Mouse (Mus musculus): ENCODE data around the gene Ddit4.

The Ddit4 gene

DNA sequence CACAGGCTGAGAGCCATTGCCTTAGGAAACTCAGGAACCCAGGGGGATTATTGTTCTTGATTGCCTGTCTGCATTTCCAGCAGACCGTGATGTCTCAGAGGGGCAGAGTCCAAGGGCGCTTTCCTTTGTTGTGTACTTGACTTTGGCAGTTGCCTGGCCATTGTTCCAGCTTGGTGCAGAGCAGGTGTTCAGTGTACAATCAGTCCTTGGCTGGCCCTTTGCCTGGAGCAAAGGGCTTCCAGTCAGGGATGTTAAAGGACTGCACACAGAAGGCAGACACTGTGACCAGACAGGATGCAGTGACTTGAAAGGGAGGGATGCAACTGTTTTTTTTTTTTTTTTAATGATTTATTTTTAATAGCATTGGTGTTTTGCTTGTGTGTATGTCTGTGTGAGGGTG is 20.9 kb upstream of the Ddit4 start:
- DNase-seq (ENCODE audit: low spot score in 2 of 2), result no peak

DNA sequence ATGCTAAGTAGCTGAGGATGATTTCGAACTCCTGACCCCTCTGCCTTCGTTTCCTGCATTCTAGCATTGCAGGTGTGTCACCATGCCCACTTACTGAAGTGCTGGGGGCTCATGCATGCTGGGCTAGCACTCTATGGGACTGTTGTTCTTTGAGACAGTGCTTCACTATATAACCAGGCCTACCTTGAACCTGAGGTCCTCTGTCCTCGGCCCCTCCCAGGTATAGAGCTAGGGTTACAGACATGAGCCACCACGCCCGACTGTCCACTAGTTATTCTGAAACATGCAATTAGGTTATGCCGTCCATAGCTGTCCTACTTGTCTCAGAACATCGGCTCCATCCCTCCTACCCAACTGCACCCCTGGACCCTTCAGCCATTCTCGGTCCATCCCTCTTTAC is 20.2 kb upstream of the Ddit4 start:
- no peak for DNase-seq (ENCODE audit: low spot score in 2 of 2)

DNA sequence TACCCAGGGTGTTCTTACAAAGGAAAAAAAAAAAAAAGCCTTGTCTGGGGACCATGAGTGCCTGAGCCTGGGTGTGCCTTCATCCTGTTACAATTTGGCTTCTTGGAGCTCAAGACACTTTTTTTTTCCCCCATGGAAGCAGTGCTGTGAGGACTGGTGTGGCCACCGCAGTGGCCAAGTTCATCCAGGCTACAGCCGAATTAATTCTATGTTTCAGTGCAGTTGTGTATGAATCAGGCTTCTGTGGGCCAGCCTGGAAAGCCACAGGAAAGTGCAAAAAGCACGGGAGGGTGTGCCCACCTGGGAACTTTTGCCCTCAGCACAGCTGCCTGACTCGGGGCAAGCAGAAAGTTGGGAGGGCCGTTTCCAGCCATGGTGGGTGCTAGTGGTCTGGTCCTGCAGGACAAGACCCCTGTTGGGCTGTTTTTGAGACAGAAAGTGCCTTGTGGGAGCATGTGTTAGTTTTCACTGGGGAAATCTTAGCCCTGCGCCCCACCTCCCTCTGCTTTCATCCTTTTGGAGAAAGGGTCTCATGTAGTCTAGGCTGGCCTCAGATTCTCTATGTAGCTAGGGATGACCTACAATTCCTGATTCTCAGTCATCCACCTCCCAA is 18.9 kb upstream of the Ddit4 start:
- DNase-seq (ENCODE audit: low spot score in 2 of 2), result no peak

DNA sequence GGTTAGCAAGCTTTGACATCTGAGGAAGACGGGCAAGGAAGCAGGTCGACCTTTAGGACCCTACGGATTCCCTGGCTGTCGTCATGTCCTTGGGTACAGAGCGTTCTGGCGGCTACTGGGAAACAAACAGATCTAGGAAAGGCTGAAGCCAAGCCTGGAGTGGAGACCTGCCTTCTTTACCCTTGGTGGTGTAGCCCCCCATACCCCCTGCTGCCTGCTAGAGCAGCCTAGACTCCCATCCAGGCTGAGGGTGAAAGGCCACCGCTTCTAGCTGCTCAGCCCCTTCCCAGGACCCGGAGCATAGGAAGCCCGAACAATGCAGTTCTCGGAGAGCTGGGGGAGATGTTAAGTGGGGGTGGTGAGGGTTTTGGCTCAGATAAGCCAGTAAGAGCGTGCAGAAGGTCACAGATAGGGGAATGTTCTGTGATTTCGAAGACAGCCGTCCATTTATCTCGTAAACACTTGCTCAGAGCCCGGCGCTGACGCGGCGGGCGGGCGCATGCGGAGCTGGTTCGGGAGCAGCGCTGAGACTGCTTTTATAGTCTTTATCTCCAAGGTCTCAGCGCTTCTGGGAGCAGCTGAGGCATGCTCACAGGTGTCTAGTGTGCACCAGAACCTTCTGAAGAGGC is 18.3 kb upstream of the Ddit4 start:
- peak in 1 of 2 experiments; percentile 62 for DNase-seq (ENCODE audit: low spot score in 2 of 2)

DNA sequence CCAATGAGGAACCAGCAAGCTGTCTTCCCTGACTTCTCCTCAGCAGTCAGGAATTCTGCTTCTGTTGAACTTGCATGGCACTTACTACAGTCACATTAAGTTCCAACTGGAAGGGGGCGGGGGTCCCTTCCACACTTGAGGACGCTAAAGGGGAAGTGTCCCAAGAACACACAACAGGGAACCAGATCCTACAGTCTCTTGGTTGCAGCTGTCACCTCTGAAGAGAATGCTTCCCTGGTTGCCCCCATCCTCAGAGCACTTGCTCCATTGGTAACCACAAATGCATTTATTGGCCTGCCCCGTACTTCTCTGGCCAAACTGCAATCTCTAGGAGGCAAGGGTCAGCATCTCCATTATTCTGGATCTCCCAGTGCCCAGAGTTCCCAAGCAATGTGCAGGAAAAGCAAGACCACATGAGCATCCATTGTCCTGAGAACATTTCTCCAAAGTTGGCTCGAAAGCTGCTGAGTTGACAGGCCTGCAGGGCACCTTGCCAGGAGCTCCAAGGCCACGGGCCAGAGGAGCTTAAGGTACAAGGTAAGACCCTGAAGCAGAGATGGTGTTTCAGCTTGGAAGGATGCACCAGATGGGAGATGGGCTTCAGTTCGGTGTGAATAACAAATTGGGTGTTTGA is 15.8 kb upstream of the Ddit4 start:
- no peak for DNase-seq (ENCODE audit: low spot score in 2 of 2)

DNA sequence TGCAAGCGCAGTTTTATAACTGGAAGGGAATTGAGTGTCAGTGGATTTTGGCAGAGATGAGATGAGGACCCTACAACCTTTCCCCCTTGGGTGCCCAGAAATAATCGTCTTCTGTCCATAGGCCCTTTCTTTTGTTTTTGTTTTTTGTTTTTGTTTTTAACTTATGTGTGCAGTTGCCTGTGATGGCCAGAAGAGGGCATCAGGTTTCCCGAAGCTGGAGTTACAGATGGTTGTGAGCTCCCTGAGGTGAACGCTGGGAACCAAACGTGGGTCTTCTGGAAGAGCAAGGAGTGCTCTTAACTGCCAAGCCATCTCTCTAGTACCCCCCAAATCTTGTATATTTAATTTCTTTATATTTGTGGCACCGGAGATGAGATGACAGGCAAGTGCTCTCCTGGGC is 15.1 kb upstream of the Ddit4 start:
- no peak for DNase-seq (ENCODE audit: low spot score in 2 of 2)

DNA sequence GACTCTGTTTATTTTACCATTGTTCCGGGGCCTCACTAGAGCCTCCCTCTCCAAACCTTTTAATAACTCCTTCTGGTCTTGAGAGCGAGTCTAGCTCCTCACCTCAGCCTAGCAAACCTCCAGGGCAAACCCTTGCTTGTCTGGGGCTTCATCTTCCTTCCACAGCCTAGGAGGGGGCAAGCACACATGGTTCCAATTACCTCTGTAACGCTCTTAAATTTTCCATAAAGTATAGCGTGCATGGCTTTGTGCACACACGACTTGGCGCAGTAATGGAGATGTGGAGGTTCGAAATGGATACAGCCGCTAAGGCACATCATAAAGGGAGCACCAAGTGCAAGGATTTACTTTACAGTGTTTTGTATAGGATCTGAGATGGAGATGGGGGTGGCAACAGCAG is 14.2 kb upstream of the Ddit4 start:
- DNase-seq (ENCODE audit: low spot score in 2 of 2), result no peak

DNA sequence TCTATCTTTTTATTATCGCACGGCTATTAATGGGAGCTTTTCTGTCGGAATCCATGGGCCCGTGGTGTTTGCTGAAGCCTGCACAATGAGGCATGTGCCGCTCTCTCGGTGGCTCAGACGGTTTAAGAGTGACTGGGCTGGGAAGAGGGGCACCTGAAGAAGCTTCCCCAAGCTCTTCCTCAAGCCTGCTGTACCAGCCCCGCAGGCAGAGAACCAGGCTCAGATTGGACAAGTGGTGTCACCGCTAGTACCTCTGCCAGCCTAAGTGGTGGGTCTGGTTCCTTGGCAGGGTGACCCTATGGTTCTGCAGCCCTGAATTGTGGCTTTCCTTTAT is 13.7 kb upstream of the Ddit4 start:
- no peak for DNase-seq (ENCODE audit: low spot score in 2 of 2)

DNA sequence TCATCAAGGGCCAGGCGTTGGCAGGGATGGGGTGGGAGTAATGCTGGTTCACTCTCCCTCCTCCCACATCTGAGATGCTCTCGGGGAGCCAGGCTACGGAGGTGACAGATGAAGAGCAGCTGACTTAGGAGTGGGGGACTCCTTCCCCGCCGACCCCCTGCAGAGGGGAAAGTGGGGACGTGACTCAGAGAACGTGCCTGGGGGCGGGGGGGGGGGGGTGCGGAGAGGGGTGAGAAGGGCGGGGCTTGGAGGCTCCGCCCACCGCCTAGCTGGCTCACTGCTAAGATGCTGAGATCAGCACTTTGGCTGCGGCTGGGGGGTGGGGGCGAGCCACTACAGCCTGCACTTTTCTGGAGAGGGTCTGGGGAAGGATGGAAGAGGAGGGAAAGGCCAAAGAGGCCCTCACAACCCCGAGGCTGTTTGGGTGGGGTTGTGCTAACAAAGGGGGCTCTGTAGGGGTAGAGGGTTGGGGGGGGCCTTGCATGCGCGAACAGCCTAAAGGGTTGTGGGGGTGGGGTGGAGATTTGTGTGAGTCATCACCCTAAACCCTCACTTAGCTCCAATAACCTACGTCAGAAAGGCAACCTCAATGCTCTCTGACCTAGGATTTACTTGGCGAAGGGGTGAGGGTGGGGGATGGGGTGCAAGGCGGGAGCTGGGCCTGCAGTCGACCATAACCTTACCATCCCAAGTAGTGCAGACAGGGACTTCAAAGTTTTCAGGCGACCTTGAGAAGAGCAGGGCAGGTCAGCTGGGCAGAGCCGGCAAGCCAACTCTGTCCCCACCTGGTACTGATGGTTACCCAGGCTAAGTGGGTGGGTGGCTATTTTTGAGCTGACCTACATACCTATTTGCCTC is 13.1 kb upstream of the Ddit4 start:
- no peak for DNase-seq (ENCODE audit: low spot score in 2 of 2)

DNA sequence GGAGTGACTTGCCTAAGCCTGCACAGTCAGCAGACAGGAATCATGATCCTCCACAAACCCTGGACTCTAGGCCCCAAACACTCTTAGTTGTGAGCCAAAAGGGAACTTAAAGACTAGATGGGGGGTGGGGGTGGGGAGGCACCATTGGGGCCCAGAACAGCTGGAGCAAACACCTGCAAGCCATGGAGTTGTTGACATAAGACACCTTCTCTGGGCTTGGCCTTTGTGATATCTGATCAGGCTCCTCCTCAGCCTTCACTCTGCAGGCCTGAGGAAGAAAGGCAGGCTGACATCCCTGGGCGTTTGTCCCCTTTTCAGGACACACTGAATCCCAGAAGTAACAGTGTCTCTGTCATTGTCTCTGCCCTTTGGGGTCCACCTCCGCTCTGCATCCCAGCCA is 12.0 kb upstream of the Ddit4 start:
- DNase-seq (ENCODE audit: low spot score in 2 of 2), result no peak

DNA sequence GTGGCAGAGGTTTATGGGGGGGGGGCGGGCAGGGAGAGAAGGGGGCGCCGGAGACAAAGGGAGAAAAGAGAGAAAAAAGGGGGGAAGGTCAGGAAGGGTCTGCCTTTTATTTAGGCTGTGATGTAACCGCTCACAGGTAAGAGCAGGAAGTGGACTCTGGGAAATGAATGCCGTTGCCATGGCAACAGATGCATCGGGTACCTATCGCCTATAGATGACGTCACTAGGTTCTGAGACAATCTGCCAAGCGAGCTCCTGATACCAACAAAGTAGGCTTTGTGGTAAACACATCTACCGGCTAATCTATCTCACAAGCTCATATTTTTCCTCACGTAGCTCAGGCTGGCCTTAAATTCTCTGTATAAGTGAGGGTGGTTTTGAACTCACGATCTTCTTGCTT is 7.9 kb upstream of the Ddit4 start:
- no peak for DNase-seq (ENCODE audit: low spot score in 2 of 2)

DNA sequence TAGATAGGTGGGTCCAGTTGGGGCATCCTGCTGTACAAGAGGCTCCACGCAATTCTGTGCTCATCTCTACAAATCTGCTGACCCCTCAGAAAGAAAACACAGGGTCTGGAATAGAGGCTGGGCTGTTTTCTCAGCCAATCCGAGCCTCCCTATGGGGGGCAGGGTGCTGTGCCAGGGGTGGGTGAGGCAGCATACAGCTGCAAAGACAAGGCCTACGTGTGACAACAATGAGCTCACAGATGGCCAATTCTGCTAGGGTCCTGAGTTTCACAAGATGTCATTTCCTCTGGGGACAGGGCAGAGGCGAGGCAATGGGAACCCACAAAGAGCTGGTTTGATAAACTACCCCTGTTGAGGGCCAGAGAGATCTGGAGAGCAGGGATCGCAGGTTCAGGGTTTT is 6.8 kb upstream of the Ddit4 start:
- no peak for DNase-seq (ENCODE audit: low spot score in 2 of 2)

DNA sequence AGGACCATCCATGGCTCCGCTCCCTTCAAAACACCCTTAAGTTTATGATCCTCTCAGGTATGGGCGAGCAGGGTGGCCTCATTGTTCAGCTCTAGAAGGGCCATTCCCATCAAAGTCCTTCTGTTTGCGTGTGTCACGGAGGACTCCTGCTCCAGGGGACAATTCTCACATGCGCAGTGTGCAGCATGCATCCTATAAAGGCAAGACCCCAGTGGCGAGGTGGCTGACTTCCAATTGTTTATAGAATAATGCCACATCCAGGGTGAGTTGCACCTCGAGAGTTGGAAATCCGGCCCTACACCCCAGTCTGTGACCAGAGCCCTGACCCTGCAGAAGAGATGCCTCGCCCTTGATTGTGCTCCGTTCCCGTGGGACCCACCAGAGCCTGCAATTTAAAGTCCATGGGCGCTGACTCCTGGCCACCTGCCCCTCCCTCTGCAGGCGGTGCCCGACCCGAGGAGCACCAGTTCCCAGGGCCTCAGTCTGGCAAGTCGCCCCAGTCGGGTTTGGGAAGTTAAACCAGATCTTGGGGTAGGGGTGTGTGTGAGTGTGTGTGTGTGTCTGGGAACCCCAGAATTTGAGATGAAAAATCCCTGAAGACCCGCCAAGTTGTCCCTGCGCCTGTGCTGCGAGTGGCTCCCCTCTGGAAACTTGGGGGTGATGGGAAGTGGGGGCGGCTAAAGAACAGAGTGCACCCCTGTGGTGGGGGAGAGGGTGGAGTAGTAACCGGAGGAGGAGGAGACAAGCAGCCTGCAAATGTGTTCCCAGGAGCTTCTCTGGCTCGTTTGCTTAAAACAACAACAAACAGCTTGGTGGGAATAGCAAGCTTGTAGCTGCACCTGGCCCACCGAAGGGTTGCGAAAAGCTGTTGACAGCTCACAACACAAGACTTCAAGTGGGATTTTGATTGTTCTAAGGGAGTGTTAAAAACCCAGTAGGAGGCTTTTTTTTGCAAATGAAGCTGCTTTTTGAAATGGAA is 5.8 kb upstream of the Ddit4 start:
- DNase-seq (ENCODE audit: low spot score in 2 of 2), result peak in 1 of 2 experiments; percentile 32

DNA sequence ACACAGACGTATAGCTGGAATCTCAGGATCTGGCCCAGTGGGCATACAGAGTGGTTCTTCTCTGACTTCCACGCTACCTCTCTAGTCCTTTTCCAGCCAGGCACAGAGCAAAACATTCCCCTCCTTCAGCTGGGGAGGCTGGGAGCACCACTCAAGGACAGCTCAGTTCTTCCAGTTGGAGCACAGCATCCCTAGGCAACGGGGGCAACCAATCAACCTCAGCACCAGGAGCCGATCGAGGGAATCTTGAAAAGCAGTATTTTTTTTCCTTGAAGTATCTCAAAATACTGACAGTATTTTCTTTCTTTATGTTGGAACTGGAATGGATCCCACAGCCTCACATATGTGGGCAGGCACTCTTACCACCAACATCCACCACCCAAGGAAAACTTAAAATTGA is 5.0 kb upstream of the Ddit4 start:
- DNase-seq (ENCODE audit: low spot score in 2 of 2), result no peak

DNA sequence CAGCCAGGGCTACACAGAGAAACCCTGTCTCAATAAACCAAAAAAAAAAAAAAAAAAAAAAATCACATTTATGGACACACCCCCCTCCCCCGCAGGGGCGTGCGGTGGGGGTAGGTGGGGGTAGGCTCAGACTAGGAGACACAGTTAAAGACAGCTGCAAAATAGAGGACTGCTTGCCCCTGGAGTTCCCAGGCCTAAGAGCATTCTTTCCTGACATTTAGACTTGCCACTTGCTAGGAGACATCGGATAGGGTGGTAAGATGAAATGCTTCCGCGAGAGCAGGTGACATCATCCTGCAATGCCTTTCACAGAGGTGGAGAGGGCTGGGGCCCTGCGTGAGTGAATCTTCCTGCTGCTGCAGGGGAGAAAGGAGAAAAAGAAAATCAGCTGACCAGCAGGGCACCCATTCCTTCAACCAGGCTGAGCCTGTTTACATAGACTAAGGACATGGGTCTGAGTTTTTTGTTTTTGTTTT is 2.0 kb upstream of the Ddit4 start:
- DNase-seq (ENCODE audit: low spot score in 2 of 2), result no peak

DNA sequence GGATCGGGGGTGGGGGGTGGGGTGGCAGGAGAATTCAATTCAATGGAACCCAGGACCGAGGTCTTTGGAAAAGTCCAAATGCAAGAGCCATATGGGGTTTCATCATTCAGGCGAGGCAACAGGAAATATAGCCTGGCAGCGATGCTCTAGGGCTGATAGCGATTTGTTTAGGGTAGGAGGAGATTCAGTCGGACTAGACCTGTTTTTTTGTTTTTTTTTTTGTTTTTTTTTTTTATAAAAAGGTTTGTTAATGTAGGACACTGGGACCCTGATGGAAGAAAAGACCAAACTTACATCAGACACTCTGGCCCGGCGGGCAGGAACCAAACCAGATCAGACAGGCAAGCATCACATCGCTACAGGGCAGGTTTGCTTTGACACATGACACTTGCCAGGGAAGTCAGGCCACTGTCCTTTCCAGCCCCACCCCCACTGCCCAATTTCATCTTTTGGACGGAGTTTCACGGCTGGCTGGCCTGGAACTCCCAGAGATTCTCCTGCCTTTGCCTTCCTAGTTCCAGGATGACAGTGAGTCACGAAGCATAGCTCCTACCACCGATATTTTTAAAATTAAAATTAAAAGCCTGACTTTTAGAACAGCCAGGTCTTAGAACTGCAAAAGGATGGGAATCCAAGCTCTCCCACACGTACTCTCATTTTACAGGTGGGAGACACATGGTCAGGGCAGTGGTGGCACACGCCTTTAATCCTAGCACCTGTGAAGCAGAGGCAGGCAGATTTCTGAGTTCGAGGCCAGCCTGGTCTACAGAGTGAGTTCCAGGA is 1.3 kb upstream of the Ddit4 start:
- no peak for DNase-seq (ENCODE audit: low spot score in 2 of 2)

DNA sequence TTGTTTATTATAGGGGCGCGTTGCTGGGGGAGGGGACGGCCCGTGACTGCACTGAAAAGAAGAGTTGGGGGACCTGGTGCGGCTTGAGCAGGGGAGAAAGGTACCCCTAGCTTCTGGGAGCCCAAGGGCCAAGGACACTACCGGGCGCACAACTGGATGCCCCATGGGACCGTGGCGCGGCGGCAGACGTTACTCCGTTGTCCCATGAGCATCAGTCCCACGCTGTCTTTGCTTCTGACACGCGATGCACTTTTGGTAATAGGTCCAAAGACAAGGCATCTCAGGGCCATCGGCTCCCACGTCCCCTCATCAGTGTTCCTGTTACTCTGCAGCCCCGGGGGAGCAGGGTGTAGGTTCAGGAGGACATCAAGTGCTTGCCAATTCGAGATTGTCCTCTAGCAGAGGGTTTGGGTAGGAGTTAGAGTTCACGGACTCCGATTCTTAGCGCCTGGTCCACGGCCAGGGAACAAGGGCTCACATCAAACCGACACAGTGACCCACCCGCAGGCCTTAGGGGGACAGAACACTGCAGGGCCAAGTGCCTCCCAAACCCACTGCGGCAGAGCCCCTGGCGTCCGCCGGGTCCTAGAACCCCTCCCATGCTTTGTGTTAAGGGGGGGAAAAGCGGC is 632 bp upstream of the Ddit4 start:
- peak; percentile 56 to 66 for DNase-seq (ENCODE audit: low spot score in 2 of 2)

DNA sequence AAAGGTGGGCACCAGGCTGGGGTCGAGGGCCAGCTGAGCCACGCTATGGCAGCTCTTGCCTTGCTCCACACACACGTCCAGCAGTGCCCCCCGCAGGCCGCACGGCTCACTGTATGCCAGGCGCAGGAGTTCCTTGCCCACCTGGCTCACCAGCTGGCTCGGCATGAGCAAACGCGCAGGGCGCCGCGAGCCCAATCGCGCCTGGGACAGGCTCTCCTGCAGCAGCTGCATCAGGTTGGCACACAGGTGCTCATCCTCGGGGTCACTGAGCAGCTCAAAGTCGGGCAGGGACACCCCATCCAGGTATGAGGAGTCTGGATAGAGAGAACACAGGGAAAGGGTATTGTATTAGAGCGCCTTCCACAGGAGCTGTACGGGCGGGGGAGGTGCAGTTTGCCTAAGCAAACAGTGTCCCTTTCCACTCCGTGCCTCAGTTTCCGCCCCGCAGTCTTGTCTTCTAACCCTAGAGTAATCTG is 880 bp downstream of the Ddit4 start:
- peak; percentile 75 to 78 for DNase-seq (ENCODE audit: low spot score in 2 of 2)

DNA sequence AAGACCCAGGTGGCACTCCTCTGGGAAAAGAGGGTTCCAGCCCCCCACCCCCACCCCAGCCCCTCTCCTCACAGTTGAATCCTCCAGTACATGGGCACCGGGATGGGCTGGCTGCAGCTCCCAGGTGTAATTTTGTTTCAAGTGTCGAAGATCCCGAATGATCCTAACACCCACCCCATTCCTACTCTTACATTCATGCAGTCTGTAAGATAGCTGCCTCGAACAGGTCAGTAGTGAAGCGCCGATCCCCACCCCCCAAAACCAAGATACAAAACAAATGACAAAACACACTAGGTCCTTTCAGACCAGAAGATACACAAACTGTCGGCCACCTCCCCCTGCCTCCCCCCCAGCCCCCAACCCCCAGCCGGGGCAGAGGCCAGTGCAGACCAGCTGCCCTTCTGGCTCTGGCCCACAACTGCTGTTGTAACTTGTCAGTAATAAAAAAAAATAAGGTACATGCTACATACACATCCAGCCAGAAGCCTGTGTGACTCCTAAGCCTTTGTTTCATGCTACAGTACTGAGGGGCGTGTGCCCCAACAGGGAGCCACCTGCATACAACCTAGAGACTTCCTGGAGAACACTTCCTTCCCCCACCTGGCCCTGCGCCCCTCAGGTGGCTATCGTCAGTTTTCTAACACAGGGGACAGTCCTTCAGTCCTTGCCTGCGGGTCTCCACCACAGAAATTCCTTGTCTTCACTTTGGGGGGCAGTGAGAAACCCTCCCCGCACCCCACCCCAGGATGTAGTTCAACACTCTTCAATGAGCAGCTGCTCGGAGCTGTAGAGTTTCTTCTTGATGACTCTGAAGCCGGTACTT is 1.6 kb downstream of the Ddit4 start:
- no peak for DNase-seq (ENCODE audit: low spot score in 2 of 2)
